Mouse (Mus musculus): ENCODE measurements around the gene Mab21l2.
A peak's percentile ranks its signal among the peaks of the same experiment; 100 is the strongest.

Mab21l2 gene

GRCm38 (mm10) chr3:86548091-86549015, at the start of gene Mab21l2:
TSS of gene Mab21l2 (minus strand) at chr3:86548629.
- peak in 1 of 2 experiments; percentile 0 for DNase-seq (ENCODE audit: low read depth in 2 of 2, low spot score in 2 of 2)

GRCm38 (mm10) chr3:86575312-86575711, 26.9 kb upstream of the Mab21l2 start:
- DNase-seq (ENCODE audit: low read depth in 2 of 2, low spot score in 2 of 2) = no peak

GRCm38 (mm10) chr3:86572519-86573244, 24.3 kb upstream of the Mab21l2 start:
- DNase-seq (ENCODE audit: low read depth in 2 of 2, low spot score in 2 of 2) = no peak

- no peak for DNase-seq (ENCODE audit: low read depth in 2 of 2, low spot score in 2 of 2)
These were observed 23.1 kb upstream of the Mab21l2 start for GRCm38 (mm10) chr3:86571518-86571917.

- DNase-seq (ENCODE audit: low read depth in 2 of 2, low spot score in 2 of 2) = no peak
These were observed 18.9 kb upstream of the Mab21l2 start for GRCm38 (mm10) chr3:86567312-86567711.

GRCm38 (mm10) chr3:86561396-86561795, 13.0 kb upstream of the Mab21l2 start:
- DNase-seq (ENCODE audit: low read depth in 2 of 2, low spot score in 2 of 2) = no peak

GRCm38 (mm10) chr3:86561023-86561344, 12.6 kb upstream of the Mab21l2 start:
- DNase-seq (ENCODE audit: low read depth in 2 of 2, low spot score in 2 of 2) = no peak

- DNase-seq (ENCODE audit: low read depth in 2 of 2, low spot score in 2 of 2) = no peak
These were observed 12.0 kb upstream of the Mab21l2 start for GRCm38 (mm10) chr3:86560281-86561022.

- DNase-seq (ENCODE audit: low read depth in 2 of 2, low spot score in 2 of 2) = no peak
These were observed 11.2 kb upstream of the Mab21l2 start for GRCm38 (mm10) chr3:86559635-86560034.

- no peak for DNase-seq (ENCODE audit: low read depth in 2 of 2, low spot score in 2 of 2)
These were observed 10.5 kb upstream of the Mab21l2 start for GRCm38 (mm10) chr3:86558976-86559375.

- no peak for DNase-seq (ENCODE audit: low read depth in 2 of 2, low spot score in 2 of 2)
These were observed 3.7 kb upstream of the Mab21l2 start for GRCm38 (mm10) chr3:86552170-86552569.

- no peak for DNase-seq (ENCODE audit: low read depth in 2 of 2, low spot score in 2 of 2)
These were observed 2.7 kb upstream of the Mab21l2 start for GRCm38 (mm10) chr3:86551011-86551728.

GRCm38 (mm10) chr3:86550301-86551010, 2.0 kb upstream of the Mab21l2 start:
- DNase-seq (ENCODE audit: low read depth in 2 of 2, low spot score in 2 of 2) = no peak

- DNase-seq (ENCODE audit: low read depth in 2 of 2, low spot score in 2 of 2) = peak; percentile 8 to 12
These were observed 1.1 kb downstream of the Mab21l2 start for GRCm38 (mm10) chr3:86547251-86547791.

- DNase-seq (ENCODE audit: low read depth in 2 of 2, low spot score in 2 of 2) = peak; percentile 18 to 22
These were observed 1.8 kb downstream of the Mab21l2 start for GRCm38 (mm10) chr3:86546471-86547250.

- DNase-seq (ENCODE audit: low read depth in 2 of 2, low spot score in 2 of 2) = no peak
These were observed 2.5 kb downstream of the Mab21l2 start for GRCm38 (mm10) chr3:86545945-86546344.

- no peak for DNase-seq (ENCODE audit: low read depth in 2 of 2, low spot score in 2 of 2)
These were observed 3.6 kb downstream of the Mab21l2 start for GRCm38 (mm10) chr3:86544785-86545184.

- no peak for DNase-seq (ENCODE audit: low read depth in 2 of 2, low spot score in 2 of 2)
These were observed 6.5 kb downstream of the Mab21l2 start for GRCm38 (mm10) chr3:86541863-86542397.

- DNase-seq (ENCODE audit: low read depth in 2 of 2, low spot score in 2 of 2) = no peak
These were observed 7.3 kb downstream of the Mab21l2 start for GRCm38 (mm10) chr3:86541074-86541614.
